Mouse (Mus musculus): ENCODE results near the gene Aff3.

Aff3 gene

GRCm38 (mm10) chr1:38664777-38665176, at the start of gene Aff3:
Aff3 (minus strand) TSS chr1:38664955.
- no peak for DNase-seq (ENCODE audit: low spot score)

- no peak for DNase-seq (ENCODE audit: low spot score)
Observed at GRCm38 (mm10) chr1:38700646-38701045, 35.9 kb upstream of the Aff3 start.

DNA sequence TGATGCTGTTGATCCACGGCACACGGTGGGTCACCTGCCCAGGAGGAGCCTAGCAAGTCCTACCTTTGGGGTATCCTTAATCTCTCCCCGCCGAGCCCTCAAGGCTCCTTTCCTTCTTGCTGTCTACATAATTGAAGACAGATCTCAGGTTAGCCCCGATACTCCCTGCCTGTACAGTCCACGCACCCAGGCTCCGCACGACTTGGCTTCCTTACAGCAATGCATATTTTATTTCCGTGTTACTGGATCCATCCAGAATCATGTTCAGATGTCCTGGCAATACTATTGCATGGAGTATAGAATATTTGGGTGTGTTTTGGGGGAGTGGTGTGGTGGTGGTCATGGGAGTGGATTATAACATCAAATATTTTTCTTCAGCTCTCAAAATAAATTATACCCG, 34.5 kb upstream of the Aff3 start:
- DNase-seq (ENCODE audit: low spot score): no peak

- DNase-seq (ENCODE audit: low spot score): no peak
Observed at GRCm38 (mm10) chr1:38695812-38696681, 31.3 kb upstream of the Aff3 start.

GRCm38 (mm10) chr1:38695089-38695811, 30.5 kb upstream of the Aff3 start:
- DNase-seq (ENCODE audit: low spot score): no peak

- no peak for DNase-seq (ENCODE audit: low spot score)
Observed at GRCm38 (mm10) chr1:38694142-38694541, 29.4 kb upstream of the Aff3 start.

DNA sequence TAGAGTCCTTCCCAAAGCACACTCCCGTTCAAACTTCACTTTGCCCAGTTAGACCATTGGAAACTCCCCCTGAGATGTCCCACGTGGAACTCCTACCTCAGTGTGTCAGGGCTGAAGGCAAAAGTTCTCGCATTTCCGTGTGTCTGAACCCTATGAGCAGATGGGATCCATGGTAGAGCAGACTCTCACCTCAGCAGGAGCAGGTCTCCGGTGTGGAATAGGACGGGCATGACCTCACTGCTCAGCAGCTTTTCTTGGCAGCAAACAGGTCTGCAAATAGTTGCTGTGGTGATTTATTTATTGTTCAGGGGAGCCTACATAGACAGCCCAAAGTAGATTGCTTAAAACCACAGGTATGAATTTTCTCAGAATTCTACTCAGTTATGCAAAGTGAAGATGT, 25.7 kb upstream of the Aff3 start:
- DNase-seq (ENCODE audit: low spot score): no peak

- no peak for DNase-seq (ENCODE audit: low spot score)
Observed at GRCm38 (mm10) chr1:38688216-38688615, 23.5 kb upstream of the Aff3 start.

GRCm38 (mm10) chr1:38685706-38686105, 21.0 kb upstream of the Aff3 start:
- DNase-seq (ENCODE audit: low spot score): no peak

- no peak for DNase-seq (ENCODE audit: low spot score)
Observed at GRCm38 (mm10) chr1:38683158-38683721, 18.5 kb upstream of the Aff3 start.

- no peak for DNase-seq (ENCODE audit: low spot score)
Observed at GRCm38 (mm10) chr1:38679890-38680289, 15.1 kb upstream of the Aff3 start.

GRCm38 (mm10) chr1:38671756-38672155, 7.0 kb upstream of the Aff3 start:
- DNase-seq (ENCODE audit: low spot score): no peak

GRCm38 (mm10) chr1:38671019-38671418, 6.3 kb upstream of the Aff3 start:
- DNase-seq (ENCODE audit: low spot score): no peak

- DNase-seq (ENCODE audit: low spot score): no peak
Observed at GRCm38 (mm10) chr1:38668327-38668726, 3.6 kb upstream of the Aff3 start.

- no peak for DNase-seq (ENCODE audit: low spot score)
Observed at GRCm38 (mm10) chr1:38667892-38668291, 3.1 kb upstream of the Aff3 start.

DNA sequence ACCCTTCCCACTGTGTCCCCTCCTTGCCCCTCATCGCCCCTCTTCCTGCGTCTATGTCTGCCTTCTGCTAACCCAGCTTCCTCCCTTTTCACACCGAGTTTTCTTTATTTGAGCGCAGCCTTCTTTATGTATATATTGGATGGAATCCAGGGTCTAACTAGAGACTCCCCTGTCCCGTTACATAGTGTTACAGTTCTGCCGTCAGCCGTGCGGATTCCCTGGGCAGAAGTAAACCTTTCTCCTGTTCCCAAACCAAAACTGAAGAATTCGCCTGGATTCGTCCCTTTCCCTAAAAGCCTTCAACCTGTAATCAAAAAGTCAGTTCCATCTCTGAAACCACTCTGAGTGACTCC, 2.0 kb upstream of the Aff3 start:
- DNase-seq (ENCODE audit: low spot score): no peak

- DNase-seq (ENCODE audit: low spot score): no peak
Observed at GRCm38 (mm10) chr1:38666111-38666765, 1.5 kb upstream of the Aff3 start.

DNA sequence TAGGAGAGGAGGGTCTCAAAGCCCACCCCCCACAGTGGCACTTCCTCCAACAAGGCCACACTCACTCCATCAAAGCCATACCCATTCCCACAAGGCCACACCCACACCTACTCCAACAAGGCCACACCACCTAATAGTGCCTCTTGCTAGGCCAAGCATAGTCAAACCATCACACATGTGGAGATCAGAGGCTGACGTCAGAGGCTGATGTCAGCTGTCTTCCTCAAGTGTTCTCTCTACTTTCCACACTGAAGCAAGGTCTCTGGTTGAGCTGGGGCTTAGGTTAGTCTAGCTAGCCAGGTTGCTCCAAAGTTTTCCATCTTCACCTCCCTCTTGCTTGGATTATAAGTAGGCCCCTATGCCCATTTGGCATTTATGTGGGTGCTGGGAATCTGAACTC, 856 bp upstream of the Aff3 start:
- no peak for DNase-seq (ENCODE audit: low spot score)

- no peak for DNase-seq (ENCODE audit: low spot score)
Observed at GRCm38 (mm10) chr1:38664261-38664660, 494 bp downstream of the Aff3 start.

DNA sequence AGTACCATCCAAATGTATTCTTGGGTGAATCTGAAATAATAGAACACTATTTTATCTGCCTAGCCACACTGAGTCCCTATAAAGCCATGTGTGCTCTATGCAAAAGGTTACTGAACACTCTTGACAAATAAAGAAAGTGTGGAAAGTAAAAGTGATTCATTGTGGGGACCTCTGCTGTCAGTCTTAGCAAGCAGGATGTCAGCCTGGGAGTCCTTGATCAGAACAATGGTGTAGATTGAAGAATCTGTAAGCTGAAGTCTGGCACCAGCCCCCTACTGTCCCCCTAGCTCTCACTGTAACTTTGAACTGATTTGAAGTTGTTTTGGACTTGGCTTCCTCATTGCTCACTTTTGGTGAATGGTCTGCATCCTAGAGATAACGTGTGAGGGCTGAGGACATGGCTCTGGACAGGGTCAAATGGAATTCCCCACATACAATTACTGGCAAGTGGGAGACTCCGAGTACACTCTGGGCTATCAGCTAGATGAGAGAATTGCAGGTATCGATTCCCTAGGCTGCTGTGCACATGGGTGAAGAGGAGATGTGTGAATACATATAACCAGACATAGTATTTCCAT, 2.0 kb downstream of the Aff3 start:
- DNase-seq (ENCODE audit: low spot score): no peak

DNA sequence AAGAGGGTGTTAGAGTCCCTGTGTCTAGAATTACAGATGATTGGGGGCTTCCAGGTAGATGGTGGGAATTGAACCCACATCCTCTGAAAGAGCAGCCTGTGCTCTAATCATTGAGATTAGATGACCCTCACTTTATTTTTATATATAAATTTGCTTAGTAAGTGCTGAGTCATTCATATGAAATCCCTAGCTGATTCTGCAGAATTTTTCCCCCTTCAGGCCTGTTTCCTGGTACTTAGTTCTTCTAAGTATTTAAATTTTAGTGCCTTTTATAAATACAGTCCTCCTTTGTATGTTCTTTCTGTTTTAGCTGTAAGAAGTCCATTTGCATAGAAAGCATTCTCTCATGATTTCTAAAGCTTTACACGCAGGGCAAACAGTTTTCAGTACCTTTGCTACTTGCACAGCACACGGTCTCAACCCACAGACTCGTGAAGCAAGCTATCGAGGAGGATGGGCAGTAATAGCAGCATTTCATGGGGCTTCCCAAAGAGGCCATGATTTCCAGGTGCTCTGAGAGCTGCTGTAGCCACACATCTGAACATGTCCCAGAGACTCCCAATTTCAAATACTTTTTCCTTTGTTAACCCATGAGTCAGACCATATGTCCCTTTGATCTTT, 5.7 kb downstream of the Aff3 start:
- no peak for DNase-seq (ENCODE audit: low spot score)

DNA sequence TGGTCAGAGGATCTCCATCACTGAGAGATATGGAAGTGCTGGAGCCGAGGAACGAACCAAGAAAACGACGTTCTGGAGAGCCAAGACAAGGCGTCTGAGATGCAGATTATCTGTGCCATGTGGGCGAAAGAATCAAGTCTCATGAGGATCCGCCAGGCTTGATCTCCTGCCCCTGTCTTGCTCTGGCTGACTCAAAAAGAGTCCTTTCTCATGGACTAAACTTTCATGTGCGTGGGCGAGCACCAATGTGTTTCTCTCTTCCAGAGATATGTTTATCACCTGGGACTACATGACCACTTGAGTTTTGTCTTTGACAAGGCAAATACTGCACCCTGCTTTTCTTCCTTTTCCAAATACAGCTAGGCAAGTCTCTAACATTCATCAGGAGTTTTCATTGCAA, 6.4 kb downstream of the Aff3 start:
- no peak for DNase-seq (ENCODE audit: low spot score)
